Mouse (Mus musculus) urinary bladder, postnatal 10 days (tissue): Measurements from ENCODE around the gene Abcc2.

Experiments used
- DNase-seq: peaks from one replicate; pipeline ENCODE4 v3.0.0; 2022; ENCODE audit warnings: low spot score

Gene Abcc2

DNA sequence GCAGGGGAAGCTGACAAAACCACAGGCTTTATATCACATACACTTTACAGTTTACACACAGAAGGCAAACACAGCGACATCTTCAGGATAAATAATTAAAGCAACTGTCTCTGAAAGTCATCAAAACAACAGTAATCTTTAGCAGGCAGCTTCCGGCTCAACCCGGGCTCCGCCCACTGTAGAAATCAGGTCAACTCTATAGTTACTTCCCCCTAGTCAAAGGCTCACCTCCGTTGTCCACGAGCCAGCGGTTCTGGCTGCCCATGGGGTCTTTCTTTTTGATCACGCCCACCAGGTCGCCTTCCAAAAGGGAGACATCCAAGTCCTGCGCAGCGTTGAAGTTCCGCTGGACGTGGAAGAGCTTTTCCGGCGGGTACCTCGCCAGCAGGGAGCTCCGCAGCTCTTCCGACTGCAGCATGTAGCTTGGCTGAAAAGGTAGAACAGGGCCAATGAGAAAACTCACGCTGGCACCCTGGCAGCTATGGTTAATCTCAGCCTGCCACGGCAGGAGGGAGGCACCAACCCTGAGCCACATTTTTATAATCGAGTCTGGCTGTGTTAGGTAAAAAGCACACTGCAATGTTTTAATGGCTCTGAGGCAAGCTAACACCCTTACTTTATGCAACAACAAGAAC lies 70.1 kb downstream of the Abcc2 start:
- no peak for DNase-seq

DNA sequence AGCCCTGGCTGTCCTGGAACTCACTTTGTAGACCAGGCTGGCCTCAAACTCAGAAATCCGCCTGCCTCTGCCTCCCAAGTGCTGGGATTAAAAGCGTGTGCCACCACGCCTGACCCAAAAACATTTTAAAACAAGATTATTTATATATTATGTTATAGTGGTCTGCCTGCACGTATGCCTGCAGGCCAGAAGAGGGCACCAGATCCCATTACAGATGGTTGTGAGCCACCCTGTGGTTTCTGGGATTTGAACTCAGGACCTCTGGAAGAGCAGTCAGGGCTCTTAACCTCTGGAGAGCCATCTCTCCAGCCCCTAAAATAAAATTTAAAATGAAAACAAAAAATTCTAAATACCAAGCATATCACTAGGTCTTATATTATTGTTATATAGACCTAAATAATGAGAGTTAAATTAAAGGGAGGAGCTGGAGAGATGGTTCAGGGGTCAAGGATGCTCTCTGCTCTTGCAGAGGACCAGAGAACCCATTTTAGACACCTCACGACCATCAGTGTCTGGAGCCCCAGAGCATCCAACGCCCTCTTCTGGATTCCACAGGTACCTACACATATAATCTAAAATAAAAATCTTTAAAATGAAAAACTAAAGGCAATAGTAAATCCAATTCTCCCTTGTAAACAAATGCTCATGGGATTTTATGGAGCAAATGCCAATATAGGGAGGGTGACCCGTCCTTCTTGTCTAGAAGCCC lies 71.0 kb downstream of the Abcc2 start:
- no peak for DNase-seq

DNA sequence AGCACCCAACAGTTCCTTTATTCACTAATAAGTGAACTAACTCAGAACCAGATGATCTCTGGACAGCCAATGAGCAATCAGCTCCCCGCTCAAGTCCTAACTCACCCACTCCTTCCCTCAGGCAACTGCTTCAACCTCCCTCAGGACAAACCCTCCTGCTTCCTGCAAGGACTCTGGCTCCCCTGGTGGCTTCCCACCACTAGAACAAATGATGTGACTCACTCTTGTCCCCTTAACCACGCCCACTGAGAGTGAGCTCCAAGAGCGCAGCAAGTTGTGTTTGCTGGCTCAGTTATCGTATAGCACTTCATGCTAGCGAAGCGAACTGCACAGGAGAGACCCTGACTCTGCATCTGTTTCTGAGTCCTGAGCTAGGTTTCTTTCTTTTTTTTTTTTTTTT lies 75.4 kb downstream of the Abcc2 start:
- no peak for DNase-seq

DNA sequence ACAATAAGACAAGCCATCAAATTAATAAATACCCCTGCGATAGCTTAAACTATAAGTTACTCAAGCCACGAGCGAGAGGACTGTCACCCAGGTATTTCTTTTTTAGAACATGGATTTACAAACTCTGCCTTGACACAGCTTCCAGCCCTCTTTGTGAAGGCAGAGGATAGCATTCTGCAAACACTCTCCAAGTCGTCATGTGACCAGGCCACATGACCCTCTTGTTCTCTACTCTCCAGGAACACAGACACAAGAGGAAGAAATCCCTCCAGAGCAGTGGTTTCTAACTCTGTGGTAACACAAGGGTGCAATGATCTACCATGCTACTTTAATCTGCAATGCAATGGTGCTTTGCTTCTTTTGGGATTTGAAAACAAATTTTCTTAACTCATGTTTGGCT lies 88.4 kb downstream of the Abcc2 start:
- no peak for DNase-seq

DNA sequence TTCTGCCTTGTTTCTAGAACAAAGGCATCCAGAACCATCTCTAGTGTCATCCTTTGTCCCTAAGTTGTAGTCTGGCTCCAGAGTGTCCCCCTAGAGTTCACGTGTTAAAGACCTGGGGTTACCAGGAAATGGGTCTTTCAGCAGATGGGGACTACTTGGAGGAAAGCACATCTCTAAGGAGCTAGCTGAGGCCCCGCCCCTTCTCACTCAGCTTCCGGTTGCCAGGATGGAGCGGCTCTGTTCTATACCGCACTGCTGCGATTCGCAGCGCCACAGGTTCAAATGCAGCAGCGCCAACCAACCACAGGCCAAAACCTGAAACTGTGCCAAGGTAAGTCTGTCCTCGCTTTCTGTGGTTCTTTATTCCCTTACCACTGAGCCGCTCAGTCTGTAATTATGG lies 92.4 kb downstream of the Abcc2 start:
- no peak for DNase-seq

DNA sequence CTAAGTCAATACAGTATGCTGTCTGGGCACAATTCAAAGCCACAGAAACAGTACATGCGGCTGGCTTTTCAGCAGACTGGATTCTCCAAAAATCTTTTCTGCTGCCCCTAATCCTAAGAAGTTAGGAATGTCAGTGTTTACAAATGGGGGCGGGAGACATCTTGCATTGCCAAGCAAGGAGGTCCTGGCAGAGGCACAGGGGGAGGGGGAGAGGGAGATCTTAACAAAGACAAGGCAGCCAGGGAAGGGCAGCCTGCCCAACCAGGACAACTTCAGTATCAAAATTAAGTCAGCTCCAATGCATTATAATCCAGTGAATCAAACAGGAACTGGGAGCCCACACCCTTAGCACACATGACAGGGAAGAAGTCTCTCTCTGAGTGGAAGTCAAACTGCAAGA lies 94.0 kb downstream of the Abcc2 start:
- no peak for DNase-seq

DNA sequence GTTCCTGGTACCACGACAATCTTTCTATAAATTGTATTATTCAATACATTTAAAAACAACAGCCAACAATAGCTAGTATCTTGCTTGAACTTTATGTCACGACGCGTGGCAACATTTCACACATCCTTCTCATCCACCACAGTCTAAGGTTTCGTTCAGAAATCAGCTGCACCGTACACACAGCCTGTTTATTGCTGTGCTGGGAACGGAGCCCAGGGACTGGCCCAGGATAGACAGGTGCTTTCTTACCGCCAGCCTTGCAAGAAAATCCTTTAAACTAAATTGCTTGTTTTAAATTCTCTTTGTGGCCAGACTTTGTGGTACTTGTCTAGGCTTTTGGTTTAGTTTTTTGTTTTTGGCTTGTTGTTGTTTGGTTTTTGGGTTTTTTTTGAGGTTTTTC lies 95.4 kb downstream of the Abcc2 start:
- no peak for DNase-seq

DNA sequence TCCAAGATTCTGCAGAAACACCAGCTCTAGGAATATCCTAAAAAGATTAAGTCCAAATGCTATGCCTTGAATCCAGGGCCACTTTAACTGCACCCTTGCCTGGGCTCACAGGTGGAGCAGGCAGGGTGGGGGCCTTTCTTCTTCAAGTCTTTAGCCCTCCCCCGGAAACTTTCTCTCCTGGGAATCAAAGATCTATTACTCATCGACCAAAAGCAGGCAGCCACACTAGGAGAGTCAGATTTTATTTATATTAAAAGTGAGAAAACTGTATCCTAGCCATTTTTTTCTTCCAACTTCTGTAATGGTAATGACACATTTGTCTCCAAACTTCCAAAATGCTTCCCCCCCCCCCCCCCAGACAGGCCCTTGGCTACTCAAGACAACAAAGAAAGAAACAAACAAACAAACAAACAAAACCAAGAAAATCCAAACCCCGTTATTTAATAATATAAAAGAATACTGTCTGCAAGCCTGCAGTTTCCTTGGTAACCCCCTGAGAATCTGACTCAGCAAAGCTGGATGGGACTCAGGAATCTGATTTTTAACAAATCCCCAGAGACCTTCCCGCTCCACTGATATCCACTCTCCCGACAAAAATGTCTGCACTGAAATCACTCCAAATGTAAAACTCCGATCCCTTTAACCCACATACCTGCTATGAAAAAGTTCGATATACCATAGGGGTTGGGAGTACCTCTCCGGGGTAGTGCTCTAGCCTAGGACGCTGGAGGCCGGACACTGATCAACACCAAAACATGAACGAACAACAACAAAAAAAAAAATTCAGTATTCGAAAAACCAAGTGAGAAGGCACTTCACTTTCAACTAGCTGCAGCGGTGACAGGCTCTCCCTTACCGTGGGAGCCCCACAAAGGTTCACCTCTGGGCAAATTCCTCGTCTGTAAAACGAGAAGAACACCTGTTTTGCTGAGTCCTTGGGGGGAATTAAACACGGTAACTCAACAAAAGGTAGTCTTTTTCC lies 96.4 kb downstream of the Abcc2 start:
- DNase-seq: no peak

DNA sequence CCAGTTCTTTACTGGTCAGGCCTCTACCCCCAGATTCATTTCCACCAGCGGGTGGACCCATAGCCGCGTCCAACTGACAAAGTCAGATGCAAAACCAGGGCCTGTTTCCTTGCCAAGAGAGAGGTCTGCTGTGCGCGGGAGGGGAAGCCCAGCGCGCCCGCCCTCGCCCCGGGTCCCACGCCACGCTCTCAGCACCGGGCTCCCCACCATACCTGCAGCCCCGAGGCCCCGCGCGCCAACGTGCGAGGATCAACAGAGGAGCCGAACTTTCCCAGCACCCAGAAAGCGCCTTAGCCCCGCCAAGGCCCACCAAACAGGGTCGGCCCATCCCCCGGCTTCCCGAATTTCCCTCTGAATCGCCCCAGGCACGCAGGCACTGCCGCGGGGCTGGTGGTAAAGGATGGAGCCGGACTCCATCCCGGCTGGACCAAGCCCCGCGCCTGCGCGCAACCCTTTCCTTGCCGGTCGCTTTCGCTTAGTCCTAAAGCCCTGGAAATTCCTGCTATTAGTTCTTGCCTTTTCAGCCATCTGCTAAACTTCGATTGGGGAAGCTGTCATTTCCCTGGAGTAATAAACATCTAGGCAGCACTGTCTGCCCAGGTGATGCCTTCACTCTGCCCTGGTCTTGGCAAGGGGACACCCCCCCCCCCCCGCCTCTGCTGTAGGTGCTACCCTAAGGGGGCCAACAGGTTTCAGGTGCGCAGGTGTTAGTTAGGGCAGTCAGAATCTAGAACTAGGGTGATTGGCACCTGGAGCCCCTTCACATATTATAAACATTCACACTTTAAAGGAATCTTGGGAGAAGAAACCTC lies 97.6 kb downstream of the Abcc2 start:
- peak; percentile 47 for DNase-seq

DNA sequence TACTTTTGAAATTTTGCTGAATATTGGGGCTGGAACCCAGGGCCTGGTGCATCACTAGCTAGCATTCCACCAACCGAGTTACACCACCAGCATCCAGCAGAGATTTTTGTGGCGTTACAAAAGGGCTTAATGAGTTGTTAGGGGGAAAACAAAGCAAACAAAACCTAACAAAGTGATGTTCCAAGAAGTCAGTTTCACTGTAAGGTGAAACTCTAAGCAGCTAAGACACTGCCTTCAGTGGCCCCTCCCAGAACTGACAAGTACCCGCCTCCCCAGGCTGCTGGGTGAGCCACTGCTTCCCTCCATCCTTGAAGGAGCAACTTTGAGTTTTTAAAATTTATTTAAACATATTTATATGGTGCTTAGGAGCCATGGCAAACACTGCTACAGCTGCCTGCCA lies 98.4 kb downstream of the Abcc2 start:
- DNase-seq: no peak

DNA sequence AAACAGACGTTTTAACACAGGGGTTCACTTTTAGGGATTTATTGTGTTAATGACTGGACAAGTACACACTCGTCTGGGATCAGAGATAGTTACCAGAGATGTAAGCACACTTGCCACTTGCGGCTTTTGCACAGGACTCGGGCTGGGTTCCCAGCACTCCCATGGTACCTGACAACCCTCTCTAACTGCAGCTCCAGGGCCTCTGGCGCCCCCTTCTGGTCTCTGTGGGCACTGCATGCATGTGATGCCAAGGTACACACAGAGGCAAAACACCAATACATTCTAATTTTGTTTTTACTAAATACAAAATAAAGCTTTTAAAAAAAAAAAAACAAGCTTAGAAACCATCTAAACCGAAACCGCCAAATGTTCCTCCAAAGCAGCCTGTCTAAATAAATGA lies 99.6 kb downstream of the Abcc2 start:
- no peak for DNase-seq

DNA sequence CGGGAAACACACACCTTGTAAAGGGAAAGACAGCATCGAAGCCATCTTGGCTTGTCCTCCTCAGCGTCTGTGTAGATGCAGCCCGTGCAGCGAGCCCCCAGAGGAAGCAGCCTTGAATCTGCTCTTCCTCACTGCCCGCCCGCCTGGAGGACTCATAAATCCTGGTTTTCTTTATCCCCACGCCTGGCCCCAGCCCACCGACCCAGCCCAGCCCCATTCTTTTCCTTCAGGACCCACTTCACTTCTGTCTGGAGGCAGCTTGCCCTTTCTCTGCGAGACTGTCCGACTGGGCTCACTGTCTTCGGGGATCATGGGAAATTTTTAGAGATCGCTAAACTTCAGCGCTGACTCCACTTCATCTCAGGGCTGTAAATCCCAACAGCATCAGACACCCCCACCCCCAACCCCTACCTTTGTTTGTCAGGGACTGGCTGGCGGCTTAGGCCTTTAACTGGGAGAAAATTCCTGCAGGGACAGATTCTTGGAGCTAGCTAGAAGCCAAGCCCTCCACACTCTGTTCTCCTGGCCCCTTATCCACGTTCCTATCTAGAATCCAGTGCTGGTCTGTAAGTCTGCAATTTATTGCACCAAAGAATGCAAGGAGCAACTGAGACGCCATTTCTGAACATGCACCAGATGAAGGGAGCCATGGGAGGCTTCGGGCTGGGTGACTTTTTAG lies 101.0 kb downstream of the Abcc2 start:
- DNase-seq: no peak

DNA sequence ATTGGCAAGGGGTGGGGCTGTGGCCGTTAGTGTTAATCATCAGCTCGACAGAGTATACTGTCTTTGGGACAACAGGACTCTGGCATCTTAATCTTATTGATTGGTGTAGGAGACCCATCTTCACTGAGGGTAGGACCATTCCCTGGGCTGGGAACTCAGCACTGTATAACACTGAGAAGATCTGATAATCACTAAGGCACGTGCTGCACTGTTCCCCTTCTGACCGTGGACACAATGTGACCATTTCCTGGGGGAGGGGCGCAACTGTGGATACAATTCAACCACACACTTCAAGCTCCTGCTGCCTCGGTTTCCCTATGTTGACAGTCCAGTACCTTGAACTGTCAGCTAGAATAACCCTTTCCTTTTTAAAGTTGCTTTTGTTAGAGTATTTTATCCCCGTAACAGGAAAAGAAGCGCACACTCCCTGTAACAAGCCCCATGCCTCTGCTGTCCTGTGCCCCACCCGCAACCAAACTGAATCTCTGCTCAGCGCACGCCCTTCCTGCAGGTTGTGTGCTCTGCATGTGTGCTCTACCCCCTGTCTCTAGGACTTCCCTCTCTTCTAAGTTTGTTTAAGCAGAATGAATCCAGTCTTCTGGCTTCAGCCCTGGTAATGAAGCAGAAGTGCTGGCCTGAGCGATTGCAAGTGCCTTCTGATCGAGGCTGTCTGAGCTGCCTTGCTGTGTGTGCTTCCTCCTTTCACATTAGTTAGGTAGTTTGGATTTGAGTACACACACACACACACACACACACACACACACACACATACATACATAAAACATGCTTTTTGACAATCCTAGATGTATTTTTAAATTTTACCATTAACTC lies 102.9 kb downstream of the Abcc2 start:
- DNase-seq: no peak

DNA sequence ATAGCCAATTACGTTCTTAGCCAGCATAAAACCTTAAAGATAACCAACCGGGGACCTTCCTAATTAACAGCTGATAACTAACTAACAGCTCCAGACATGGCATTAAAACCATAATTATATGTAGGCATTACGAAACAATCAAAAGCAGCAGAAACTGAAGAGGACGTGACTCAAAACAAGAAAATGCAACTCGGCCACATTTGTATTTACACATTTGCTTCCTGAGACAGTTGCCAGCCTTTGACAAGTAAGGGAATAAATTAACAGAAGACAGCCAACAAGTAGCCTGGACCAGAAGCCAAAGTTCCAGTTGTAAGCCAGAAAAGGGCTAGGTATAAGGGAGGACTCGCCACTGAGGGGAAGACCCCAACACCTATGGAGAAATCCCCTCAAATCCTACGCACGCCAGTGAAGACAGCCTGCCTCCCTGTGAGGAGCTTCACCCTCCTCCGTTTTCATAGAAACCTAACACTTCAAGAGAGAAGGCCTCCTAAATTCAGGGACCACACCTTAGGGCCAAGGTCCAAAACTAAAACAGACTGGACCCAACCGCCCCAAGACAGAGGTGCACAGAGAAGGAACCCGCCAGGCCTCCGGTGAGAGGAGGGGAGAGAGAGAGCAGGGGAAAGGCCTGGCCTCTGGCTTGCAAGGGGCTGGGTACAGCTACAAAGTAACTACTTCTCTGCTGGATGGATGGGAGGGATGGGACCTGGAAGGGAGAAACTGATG lies 104.5 kb downstream of the Abcc2 start:
- no peak for DNase-seq

DNA sequence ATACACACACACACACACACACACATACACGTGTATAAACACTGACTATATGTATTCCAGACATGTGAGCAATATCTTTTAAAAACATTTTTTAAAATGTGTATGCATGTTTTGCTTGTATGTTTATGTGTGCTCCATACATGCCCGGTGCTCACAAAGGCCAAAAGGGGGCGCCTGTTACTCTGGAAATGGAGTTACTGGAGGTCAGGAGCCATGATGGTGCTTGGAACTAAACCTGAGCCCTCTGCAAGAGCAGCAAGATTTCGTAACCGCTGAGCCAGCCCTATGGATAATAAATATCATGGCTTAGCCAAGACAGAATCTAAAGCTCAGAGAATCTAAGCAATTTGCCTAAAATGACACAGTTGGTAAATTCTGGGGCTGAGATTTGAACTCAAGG lies 105.2 kb downstream of the Abcc2 start:
- DNase-seq: no peak

DNA sequence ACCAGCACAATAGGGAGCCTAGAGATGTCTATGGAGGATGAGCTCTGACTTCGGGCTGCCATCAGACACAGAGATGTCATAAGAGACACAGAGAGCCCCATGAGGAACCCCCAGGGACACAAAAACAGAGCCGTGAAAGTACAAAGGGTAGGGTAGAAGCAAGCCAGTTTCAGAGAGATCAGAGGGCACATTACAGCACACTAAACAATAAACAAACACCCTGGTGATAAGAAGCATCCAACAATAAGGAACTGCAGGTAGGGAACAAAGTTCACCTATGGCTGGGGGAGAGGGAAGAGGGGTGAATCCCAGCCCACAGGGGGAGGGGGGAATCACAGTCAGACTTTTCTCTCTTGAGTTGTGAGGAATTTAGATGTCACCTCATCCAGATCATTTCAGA lies 105.7 kb downstream of the Abcc2 start:
- DNase-seq: no peak
